Mouse (Mus musculus): ENCODE results near the gene Zfp526.

DNA sequence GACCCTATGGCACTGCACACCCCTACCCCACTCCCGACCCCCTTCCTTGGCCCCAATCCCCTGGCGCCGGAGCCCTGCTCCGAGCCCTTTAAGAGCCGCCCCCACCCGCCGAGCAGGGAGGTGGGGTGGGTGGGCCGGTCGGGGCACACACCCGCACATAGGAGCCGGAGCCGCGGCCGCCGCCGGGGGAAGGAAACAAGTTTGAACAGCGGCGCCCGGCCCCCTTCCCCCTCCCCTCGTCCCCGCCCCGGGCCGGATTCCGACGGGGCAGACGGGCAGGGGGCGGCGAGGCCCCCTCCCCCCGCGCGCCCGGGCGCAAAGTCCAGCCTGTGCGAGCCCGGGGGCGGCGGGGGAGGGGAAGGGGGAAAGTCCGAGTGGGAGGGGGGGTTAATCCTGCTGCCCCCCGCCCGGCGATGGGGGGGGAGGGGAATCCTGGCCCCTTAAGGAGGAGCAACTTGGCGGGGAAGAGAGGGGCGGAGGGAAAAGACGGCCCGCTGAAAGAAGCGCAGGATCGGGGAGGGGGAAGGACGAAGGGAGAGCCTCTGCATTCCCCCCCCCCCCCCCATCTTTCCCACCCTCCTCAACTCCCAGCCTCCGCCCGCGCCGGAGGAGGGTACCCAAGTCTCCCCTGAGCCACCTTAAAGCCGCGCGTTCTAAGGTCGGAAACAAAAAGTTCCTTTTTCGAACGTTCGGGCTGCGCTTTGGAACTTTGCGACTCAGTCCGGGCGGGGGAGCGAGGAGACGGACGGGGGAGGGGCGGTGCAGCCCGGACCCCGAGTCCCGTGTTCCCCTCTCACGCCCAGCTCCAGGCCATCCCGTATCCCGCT lies 28.3 kb downstream of the Zfp526 start:
- TF ChIP-seq POLR2A (IDR thresholded peaks at IDR 0.05; ENCODE audit: low read depth, low read length) (no peak), CTCF (IDR thresholded peaks at IDR 0.05; ENCODE audit: extremely low read depth, insufficient read length, insufficient replicate concordance, low read depth, low read length) (no peak)

Measured in small intestine, adult 2 months (tissue).